Mouse (Mus musculus) embryonic facial prominence, embryonic 14.5 days (tissue): ENCODE measurements at regions not wholly inside any gene's neighbourhood (a gene's known extent, or its start where the extent isn't known, plus 50 kb on each side); places are given as distances from the start of the nearest gene placed in this dataset.
A peak's percentile ranks its signal among the peaks of the same experiment; 100 is the strongest.

ENCODE experiments used
- ATAC-seq: fragments of 200-750 bp; cut with Nextera tagmentation; 2 replicates; pipeline ENCODE4 v1.8.0; 2017; ENCODE audit warnings: low read depth, moderate number of reproducible peaks, moderate TSS enrichment
- DNase-seq: peaks from one replicate; pipeline ENCODE4 v3.0.0-alpha.2; 2015; ENCODE audit warnings: low spot score
- H3K27ac ChIP-seq: fragments of 300-500 bp; sonication (generic); replicated peaks from 2 replicates; pipeline ENCODE4 v1.5.1; 2014; ENCODE audit warnings: low read depth, mild to moderate bottlenecking, low read length, moderate library complexity
- H3K27me3 ChIP-seq: fragments of 300-500 bp; sonication (generic); replicated peaks from 2 replicates; pipeline ENCODE4 v1.6.1; 2014; ENCODE audit warnings: low read length; ENCODE audit not compliant: control insufficient read depth, insufficient read depth
- H3K36me3 ChIP-seq: fragments of 300-500 bp; sonication (generic); 2 replicates; pipeline ENCODE4 v1.6.1; 2014; ENCODE audit warnings: low read length, mixed read lengths; ENCODE audit not compliant: control insufficient read depth, insufficient read depth
- H3K4me1 ChIP-seq: fragments of 300-500 bp; sonication (generic); 2 replicates; pipeline ENCODE4 v1.6.1; 2014; ENCODE audit warnings: antibody characterized with exemption, low read length; ENCODE audit not compliant: control insufficient read depth, insufficient read depth
- H3K4me2 ChIP-seq: fragments of 300-500 bp; sonication (generic); 2 replicates; pipeline ENCODE4 v1.6.1; 2014; ENCODE audit warnings: low read depth, mild to moderate bottlenecking, low read length, moderate library complexity, mixed read lengths
- H3K4me3 ChIP-seq: fragments of 300-500 bp; sonication (generic); 2 replicates; pipeline ENCODE4 v1.5.1; 2014; ENCODE audit warnings: low read depth, mild to moderate bottlenecking, low read length
- H3K9ac ChIP-seq: fragments of 300-500 bp; sonication (generic); 2 replicates; pipeline ENCODE4 v1.6.1; 2014; ENCODE audit warnings: low read depth, mild to moderate bottlenecking, low read length, moderate library complexity, mixed read lengths
- H3K9me3 ChIP-seq: fragments of 300-500 bp; sonication (generic); 2 replicates; pipeline ENCODE4 v1.6.1; 2016; ENCODE audit warnings: low read length; ENCODE audit not compliant: control insufficient read depth
- WGBS: fragments of 180-500 bp; shearing (Covaris S2); extraction: QIAGEN DNeasy Blood & Tissue Kit; methylation state at CpG from one replicate; pipeline ENCODE4 v1.1.7; 2014; 5-methylcytosine and 5-hydroxymethylcytosine counted together

DNA sequence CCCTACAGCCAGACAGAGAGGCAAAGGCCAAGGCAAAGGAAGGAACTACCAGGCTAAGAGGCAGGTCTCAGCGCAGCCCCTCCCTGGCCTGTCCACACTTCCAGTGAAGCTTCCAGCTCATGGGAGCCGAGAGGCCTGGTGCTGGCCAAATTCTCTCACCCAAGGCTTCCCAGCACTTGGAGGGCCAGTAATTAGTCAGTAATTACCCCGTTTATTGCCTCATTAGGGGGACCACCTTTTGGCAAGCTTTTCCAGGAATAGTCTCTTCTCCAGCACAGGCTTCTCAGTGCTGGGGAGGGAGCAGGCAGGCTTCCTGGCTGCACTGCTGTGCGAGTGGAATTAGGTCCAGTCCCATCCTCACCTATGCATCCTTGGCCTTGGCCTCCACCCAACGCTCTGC is 252.8 kb upstream of the Nxpe4 start:
- ATAC-seq (no peak), DNase-seq (no peak)
- H3K4me1 ChIP-seq, result no peaks in the 10 kb centered on the region
- H3K9me3 ChIP-seq, result no peaks in the 10 kb centered on the region
- 72% methylated on average over 5 of the region's 5 CpGs for WGBS
- H3K27ac ChIP-seq, result no peak overlapping the region
- no peaks in the 10 kb centered on the region for H3K36me3 ChIP-seq
- H3K4me2 ChIP-seq, result no peak overlapping the region
- no peak overlapping the region for H3K4me3 ChIP-seq
- H3K9ac ChIP-seq, result no peak overlapping the region
- H3K27me3 ChIP-seq, result no peaks in the 10 kb centered on the region

- DNase-seq, result peak; percentile 51
- no peak overlapping the region for H3K4me2 ChIP-seq
- no peak overlapping the region for H3K4me3 ChIP-seq
- WGBS, result 41% methylated on average over 6 of the region's 6 CpGs
- H3K36me3 ChIP-seq, result no peaks in the 10 kb centered on the region
- H3K9me3 ChIP-seq, result no peaks in the 10 kb centered on the region
- no peaks in the 10 kb centered on the region for H3K27me3 ChIP-seq
- ATAC-seq, result peak; percentile 55; the same call in 1 of the 2 replicates
- H3K27ac ChIP-seq, result no peak overlapping the region
- no peak overlapping the region for H3K9ac ChIP-seq
- H3K4me1 ChIP-seq, result no peaks in the 10 kb centered on the region
These were observed 251.3 kb upstream of the Nxpe4 start for GRCm38 (mm10) chr9:47910501-47910906.

DNA sequence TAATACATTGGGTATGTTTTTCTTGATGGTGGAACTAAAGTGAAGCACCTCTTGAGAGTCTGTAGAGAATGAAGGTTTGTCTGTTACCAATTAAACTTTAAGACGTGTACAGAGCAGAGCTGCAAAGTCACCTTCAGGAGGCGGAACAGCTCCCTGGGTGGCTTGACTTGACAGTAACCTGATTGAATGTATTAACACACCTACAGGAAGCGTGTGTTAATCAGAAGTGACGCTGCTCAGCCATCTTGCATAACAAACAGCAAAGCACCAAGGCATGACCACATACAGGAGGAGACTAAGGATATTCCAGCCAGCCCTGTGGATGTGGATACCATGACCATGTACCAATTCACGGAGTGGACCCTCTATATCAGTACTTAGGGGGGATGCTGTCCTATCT is 249.0 kb upstream of the Nxpe4 start:
- H3K9ac ChIP-seq, result no peak overlapping the region
- no peak for DNase-seq
- no peaks in the 10 kb centered on the region for H3K27me3 ChIP-seq
- no peaks in the 10 kb centered on the region for H3K36me3 ChIP-seq
- 74% methylated on average over 5 of the region's 5 CpGs for WGBS
- no peaks in the 10 kb centered on the region for H3K9me3 ChIP-seq
- H3K4me2 ChIP-seq, result no peak overlapping the region
- H3K4me3 ChIP-seq, result no peak overlapping the region
- no peaks in the 10 kb centered on the region for H3K4me1 ChIP-seq
- no peak for ATAC-seq
- no peak overlapping the region for H3K27ac ChIP-seq

- no peaks in the 10 kb centered on the region for H3K27me3 ChIP-seq
- H3K9ac ChIP-seq, result no peak overlapping the region
- ATAC-seq (no peak), DNase-seq (no peak)
- H3K9me3 ChIP-seq, result no peaks in the 10 kb centered on the region
- H3K4me1 ChIP-seq, result no peaks in the 10 kb centered on the region
- no peak overlapping the region for H3K4me2 ChIP-seq
- H3K36me3 ChIP-seq, result no peaks in the 10 kb centered on the region
- H3K4me3 ChIP-seq, result no peak overlapping the region
- WGBS, result 75% methylated on average over 2 of the region's 2 CpGs
- H3K27ac ChIP-seq, result no peak overlapping the region
These were observed 226.5 kb upstream of the Nxpe4 start for GRCm38 (mm10) chr9:47935299-47935698.

GRCm38 (mm10) chr9:47935957-47936457 is 225.8 kb upstream of the Nxpe4 start:
- no peaks in the 10 kb centered on the region for H3K36me3 ChIP-seq
- ATAC-seq (0 out of 2 replicates have a peak, but pooled peaks have one; percentile 33), DNase-seq (peak; percentile 44)
- no peaks in the 10 kb centered on the region for H3K4me1 ChIP-seq
- no peaks in the 10 kb centered on the region for H3K27me3 ChIP-seq
- no peaks in the 10 kb centered on the region for H3K9me3 ChIP-seq
- H3K4me2 ChIP-seq, result no peak overlapping the region
- no peak overlapping the region for H3K9ac ChIP-seq
- WGBS, result 58% methylated on average over 7 of the region's 7 CpGs
- H3K4me3 ChIP-seq, result no peak overlapping the region
- H3K27ac ChIP-seq, result no peak overlapping the region

GRCm38 (mm10) chr9:47938941-47939710 is 222.7 kb upstream of the Nxpe4 start:
- no peak for ATAC-seq
- H3K4me2 ChIP-seq, result no peak overlapping the region
- no peak overlapping the region for H3K4me3 ChIP-seq
- no peak for DNase-seq
- H3K9me3 ChIP-seq, result no peaks in the 10 kb centered on the region
- H3K4me1 ChIP-seq, result no peaks in the 10 kb centered on the region
- no peak overlapping the region for H3K27ac ChIP-seq
- no peaks in the 10 kb centered on the region for H3K27me3 ChIP-seq
- WGBS, result 74% methylated on average over 14 of the region's 14 CpGs
- H3K36me3 ChIP-seq, result no peaks in the 10 kb centered on the region
- no peak overlapping the region for H3K9ac ChIP-seq

DNA sequence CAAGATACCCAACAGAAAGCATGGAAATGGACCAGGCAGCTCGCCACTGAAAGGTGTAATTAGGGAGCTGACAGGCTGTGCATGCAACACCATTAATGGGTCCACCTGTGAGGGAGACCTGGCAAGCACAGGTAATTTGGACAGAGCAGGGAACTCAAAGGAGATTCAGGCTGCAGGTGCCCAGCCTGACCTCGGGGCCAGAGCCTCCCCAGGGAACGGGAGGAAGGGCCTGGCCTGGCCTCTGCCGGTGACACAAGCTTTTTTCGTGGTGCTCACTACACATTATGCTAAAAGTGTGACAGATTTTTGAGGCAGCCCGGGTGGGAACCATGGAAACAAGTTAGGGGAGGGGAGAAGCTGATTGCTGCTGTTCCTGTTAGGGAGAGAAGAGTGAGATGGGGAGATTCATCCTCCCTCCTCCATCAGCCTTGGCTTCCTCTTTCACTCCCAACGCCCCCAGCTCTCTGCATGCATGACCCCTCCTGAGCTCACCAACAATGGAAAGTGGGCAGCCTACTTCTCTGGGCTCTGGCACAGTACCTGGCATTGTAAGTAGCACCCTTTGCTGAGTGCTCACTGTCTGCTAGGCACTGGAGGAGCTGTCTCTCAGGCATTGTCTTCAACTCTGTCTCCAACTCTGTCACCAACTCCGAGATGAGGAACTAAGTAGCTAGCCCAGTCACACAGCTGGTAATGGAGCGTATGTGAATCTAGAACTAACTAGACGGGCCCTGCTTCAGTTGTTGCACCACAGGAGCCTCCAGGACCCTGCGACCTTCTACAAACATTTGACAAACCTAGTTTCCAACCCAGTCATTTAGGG is 218.9 kb upstream of the Nxpe4 start:
- H3K4me1 ChIP-seq, result no peaks in the 10 kb centered on the region
- no peaks in the 10 kb centered on the region for H3K9me3 ChIP-seq
- no peaks in the 10 kb centered on the region for H3K27me3 ChIP-seq
- H3K4me2 ChIP-seq, result no peak overlapping the region
- ATAC-seq (no peak), DNase-seq (no peak)
- no peak overlapping the region for H3K27ac ChIP-seq
- H3K36me3 ChIP-seq, result no peaks in the 10 kb centered on the region
- no peak overlapping the region for H3K4me3 ChIP-seq
- 55% methylated on average over 11 of the region's 11 CpGs for WGBS
- no peak overlapping the region for H3K9ac ChIP-seq

DNA sequence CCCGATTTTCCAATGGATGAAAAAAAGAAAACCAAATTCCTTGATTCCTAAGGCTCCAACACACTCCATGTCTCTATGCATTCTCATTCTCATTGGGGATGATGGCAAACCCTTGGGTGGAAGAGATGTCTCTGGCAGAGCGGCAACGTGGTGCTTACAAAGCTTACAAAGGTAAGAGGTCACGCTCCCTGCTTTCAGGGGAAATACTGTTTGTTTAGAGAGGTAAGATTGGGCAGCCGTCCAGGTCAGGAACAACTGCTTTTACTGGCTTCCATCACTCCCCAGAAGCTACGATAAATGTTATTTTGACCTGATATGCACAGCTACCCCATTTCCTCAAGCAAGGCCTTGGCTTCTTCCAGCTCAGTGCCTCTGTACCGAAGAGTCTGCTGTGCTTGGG is 215.6 kb upstream of the Nxpe4 start:
- Histone ChIP-seq H3K36me3 (no peaks in the 10 kb centered on the region), H3K9ac (no peak overlapping the region), H3K27ac (no peak overlapping the region), H3K4me3 (no peak overlapping the region), H3K27me3 (no peaks in the 10 kb centered on the region), H3K4me1 (no peaks in the 10 kb centered on the region), H3K9me3 (no peaks in the 10 kb centered on the region), H3K4me2 (no peak overlapping the region)
- no peak for ATAC-seq
- DNase-seq, result no peak
- 63% methylated on average over 7 of the region's 7 CpGs for WGBS
